Mouse (Mus musculus) MEL (cell line): Measurements from ENCODE around the gene Gm10837.

Source experiments
- CTCF ChIP-seq, 3 experiments: IDR thresholded peaks in 2 of 3; conservative IDR thresholded peaks in 1 of 3; 2 replicates each; pipeline ENCODE4 v1.5.1; 2011 to 2012; ENCODE audit warnings: low read length in 3 of 3, low read depth in 2 of 3, mild to moderate bottlenecking in 2 of 3, improper control_type of control experiment in 1 of 3, inconsistent platforms in 1 of 3, mixed read lengths in 1 of 3, moderate library complexity in 1 of 3; ENCODE audit not compliant: control insufficient read depth in 1 of 3, insufficient read depth in 1 of 3, poor library complexity in 1 of 3, severe bottlenecking in 1 of 3
- E2F4 ChIP-seq: IDR thresholded peaks from 2 replicates; pipeline ENCODE4 v1.6.1; 2011; ENCODE audit warnings: low read depth, low read length, improper control_type of control experiment, borderline replicate concordance
- ELF1 ChIP-seq: IDR thresholded peaks from 2 replicates; pipeline ENCODE4 v1.6.1; 2014; ENCODE audit warnings: low read depth, mild to moderate bottlenecking, inconsistent platforms, low read length, improper control_type of control experiment, moderate library complexity
- EP300 ChIP-seq, 2 experiments: IDR thresholded peaks; 2 replicates each; pipeline ENCODE4 v1.6.1; 2011; ENCODE audit warnings: improper control_type of control experiment in 2 of 2, low read length in 2 of 2, low read depth in 1 of 2, mild to moderate bottlenecking in 1 of 2
- JUND ChIP-seq: IDR thresholded peaks from 2 replicates; pipeline ENCODE4 v1.6.1; 2011; ENCODE audit warnings: low read depth, mild to moderate bottlenecking, improper control_type of control experiment, low read length
- MAFK ChIP-seq: IDR thresholded peaks from 2 replicates; pipeline ENCODE4 v1.6.1; 2011; ENCODE audit warnings: low read depth, mild to moderate bottlenecking, low read length, improper control_type of control experiment, borderline replicate concordance
- MAX ChIP-seq: IDR thresholded peaks from 2 replicates; pipeline ENCODE4 v1.6.1; 2011; ENCODE audit warnings: low read length, improper control_type of control experiment
- RAD21 ChIP-seq: IDR thresholded peaks from 2 replicates; pipeline ENCODE4 v1.6.1; 2011; ENCODE audit warnings: mild to moderate bottlenecking, low read depth, low read length, improper control_type of control experiment
- RCOR1 ChIP-seq: IDR thresholded peaks from 2 replicates; pipeline ENCODE4 v1.6.1; 2012; ENCODE audit warnings: low read depth, mild to moderate bottlenecking, inconsistent platforms, low read length, improper control_type of control experiment
- SMC3 ChIP-seq: IDR thresholded peaks from 2 replicates; pipeline ENCODE4 v1.6.1; 2011; ENCODE audit warnings: low read depth, low read length, improper control_type of control experiment
- TAL1 ChIP-seq: IDR thresholded peaks from 2 replicates; pipeline ENCODE4 v1.6.1; 2012; ENCODE audit warnings: mild to moderate bottlenecking, inconsistent platforms, low read length, moderate library complexity, mixed read lengths

DNA sequence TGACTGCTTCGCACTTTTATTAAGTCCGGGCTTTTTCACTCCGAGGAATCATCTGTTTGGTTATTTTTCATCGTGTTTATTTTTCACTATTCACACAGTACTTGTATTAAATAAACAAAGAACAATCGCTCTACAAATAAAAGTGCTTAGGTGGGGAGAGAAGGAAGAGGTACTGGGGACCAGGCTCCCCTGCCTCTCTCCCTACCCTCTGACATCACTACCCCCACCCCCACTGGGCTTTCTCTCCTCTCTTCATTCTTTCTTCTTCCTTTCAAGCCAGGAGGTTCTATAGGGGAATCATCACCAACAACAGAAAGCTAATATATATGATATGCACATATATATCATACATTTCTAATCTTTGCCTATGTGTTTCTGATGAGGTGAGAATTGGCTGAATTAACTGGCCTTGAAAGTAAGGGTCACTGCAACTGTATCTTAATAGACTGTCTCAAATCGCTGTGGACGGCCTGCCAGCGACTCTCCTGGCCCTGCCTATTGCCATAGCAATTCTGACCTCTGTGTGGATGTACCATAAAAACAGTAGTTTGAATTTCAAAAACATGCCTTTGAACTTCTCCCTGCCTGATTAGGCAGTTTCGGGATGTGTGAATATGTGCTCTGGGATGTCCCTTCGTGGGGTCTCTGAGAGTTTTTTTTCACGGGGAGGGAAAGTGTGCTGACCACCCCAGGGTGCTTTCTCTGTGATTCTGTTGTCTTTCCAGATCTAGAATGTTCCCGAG, 36.2 kb upstream of the Gm10837 start:
- TF ChIP-seq EP300 (IDR thresholded peaks at IDR 0.05; ENCODE audit: low read depth in 1 of 2, low read length in 2 of 2) (no peak), MAFK (no peak), RCOR1 (no peak), TAL1 (no peak), SMC3 (no peak), RAD21 (no peak), MAX (no peak), ELF1 (no peak), CTCF (IDR thresholded peaks at IDR 0.05 in 2 of 3, conservative IDR thresholded peaks at IDR 0.05 in 1 of 3; ENCODE audit: control insufficient read depth in 1 of 3, insufficient read depth in 1 of 3, low read depth in 2 of 3, low read length in 3 of 3, poor library complexity in 1 of 3, severe bottlenecking in 1 of 3) (no peak), E2F4 (no peak), JUND (no peak)
